Mouse (Mus musculus): ENCODE data around the gene Wscd2.

- no peak for TF ChIP-seq GATA1 (IDR thresholded peaks at IDR 0.05; ENCODE audit: low read length)
- no peak for TF ChIP-seq TAL1 (IDR thresholded peaks at IDR 0.05; ENCODE audit: low read length)
Measured at GRCm38 (mm10) chr5:113506065-113506464, 15.9 kb downstream of the Wscd2 start.
